Mouse (Mus musculus): ENCODE data around the gene Ksr2.

DNA sequence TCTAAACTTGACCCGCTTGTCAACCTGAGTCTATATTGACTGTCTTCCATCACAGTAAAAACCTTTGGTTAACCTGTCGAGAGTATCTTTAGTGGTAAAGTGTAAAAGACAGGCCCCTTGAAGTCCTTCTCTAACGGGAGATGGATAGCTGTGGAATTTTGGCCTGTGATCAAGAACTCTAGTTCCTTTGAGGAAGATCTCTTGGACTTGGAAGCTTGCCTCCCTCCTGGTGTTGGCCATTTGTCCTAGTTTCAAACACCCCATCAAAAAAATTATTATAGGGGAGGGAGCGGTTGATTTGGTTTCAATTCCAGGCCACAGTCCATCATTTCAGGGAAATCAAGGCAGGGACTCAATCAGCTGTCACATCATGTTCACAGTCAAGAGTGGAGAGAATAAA, 309.5 kb downstream of the Ksr2 start:
- no peak for TF ChIP-seq GATA1 (IDR thresholded peaks at IDR 0.05; ENCODE audit: borderline replicate concordance, low read length)
- no peak for TF ChIP-seq FLI1 (IDR thresholded peaks at IDR 0.05; ENCODE audit: low read length)
